ENCODE assay signal across 1 mouse cellular context in genomic region chr7:30023800-30024199, GRCm38 (mm10).
TF ChIP-seq lines count a peak whose summit lies in the region.

No protein-coding gene starts in this region.

TF ChIP-seq in MEL, 35 proteins besides CTCF, POLR2A, EP300 and RAD21 (continued from another document):
- TF ChIP-seq SIN3A (IDR thresholded peaks at IDR 0.05; ENCODE audit: low read length) (peak; percentile 43), GABPA (IDR thresholded peaks at IDR 0.05; ENCODE audit: low read depth, low read length) (no peak), ZNF384 (IDR thresholded peaks at IDR 0.05; ENCODE audit: low read depth, low read length) (no peak), CHD2 (IDR thresholded peaks at IDR 0.05; ENCODE audit: low read length) (no peak), ETS1 (IDR thresholded peaks at IDR 0.05; ENCODE audit: low read depth, low read length) (peak; percentile 30; the same call in 1 of the 2 replicates), ZC3H11A (IDR thresholded peaks at IDR 0.05; ENCODE audit: low read depth, low read length) (no peak), MYB (IDR thresholded peaks at IDR 0.05; ENCODE audit: low read depth, low read length) (no peak), JUND (IDR thresholded peaks at IDR 0.05; ENCODE audit: low read depth, low read length) (no peak), TBP (IDR thresholded peaks at IDR 0.05; ENCODE audit: low read depth, low read length) (no peak), SMC3 (IDR thresholded peaks at IDR 0.05; ENCODE audit: low read depth, low read length) (no peak), MAX (IDR thresholded peaks at IDR 0.05; ENCODE audit: low read length) (0 out of 2 replicates have a peak, but pooled peaks have one; percentile 41), GATA1 (IDR thresholded peaks at IDR 0.05; ENCODE audit: low read depth, low read length) (peak; percentile 71), NRF1 (IDR thresholded peaks at IDR 0.05; ENCODE audit: insufficient read depth, low read depth, low read length, poor library complexity, severe bottlenecking) (no peak), TCF12 (IDR thresholded peaks at IDR 0.05; ENCODE audit: low read depth, low read length) (peak; percentile 79; the same call in 1 of the 2 replicates), E2F4 (IDR thresholded peaks at IDR 0.05; ENCODE audit: borderline replicate concordance, low read depth, low read length) (no peak), CHD1 (IDR thresholded peaks at IDR 0.05; ENCODE audit: low read depth, low read length) (no peak), MEF2A (IDR thresholded peaks at IDR 0.05; ENCODE audit: extremely low read depth, insufficient replicate concordance, low read depth, low read length, poor library complexity, severe bottlenecking) (no peak), MYC (IDR thresholded peaks at IDR 0.05; ENCODE audit: low read depth, low read length) (peak; percentile 55; the same call in 1 of the 2 replicates), BHLHE40 (IDR thresholded peaks at IDR 0.05; ENCODE audit: borderline replicate concordance, low read depth, low read length) (no peak), MAFK (IDR thresholded peaks at IDR 0.05; ENCODE audit: borderline replicate concordance, low read depth, low read length) (no peak), USF1 (IDR thresholded peaks at IDR 0.05; ENCODE audit: low read depth, low read length) (no peak)
